Mouse (Mus musculus) ES-E14 (cell line): ENCODE results near the gene Csrnp1.

ENCODE experiments used
- CHD2 ChIP-seq: IDR thresholded peaks from 2 replicates; pipeline ENCODE4 v1.6.1; 2014; ENCODE audit warnings: mild to moderate bottlenecking, low read depth, low read length, inconsistent platforms
- HCFC1 ChIP-seq: IDR thresholded peaks from 2 replicates; pipeline ENCODE4 v1.6.1; 2012; ENCODE audit warnings: low read length, inconsistent platforms, borderline replicate concordance; ENCODE audit not compliant: insufficient read depth
- ZC3H11A ChIP-seq: IDR thresholded peaks from 2 replicates; pipeline ENCODE4 v1.6.1; 2012; ENCODE audit warnings: low read depth, mild to moderate bottlenecking, inconsistent platforms, low read length, borderline replicate concordance
- ZNF384 ChIP-seq: IDR thresholded peaks from 2 replicates; pipeline ENCODE4 v1.6.1; 2012; ENCODE audit warnings: low read depth, low read length, inconsistent platforms

DNA sequence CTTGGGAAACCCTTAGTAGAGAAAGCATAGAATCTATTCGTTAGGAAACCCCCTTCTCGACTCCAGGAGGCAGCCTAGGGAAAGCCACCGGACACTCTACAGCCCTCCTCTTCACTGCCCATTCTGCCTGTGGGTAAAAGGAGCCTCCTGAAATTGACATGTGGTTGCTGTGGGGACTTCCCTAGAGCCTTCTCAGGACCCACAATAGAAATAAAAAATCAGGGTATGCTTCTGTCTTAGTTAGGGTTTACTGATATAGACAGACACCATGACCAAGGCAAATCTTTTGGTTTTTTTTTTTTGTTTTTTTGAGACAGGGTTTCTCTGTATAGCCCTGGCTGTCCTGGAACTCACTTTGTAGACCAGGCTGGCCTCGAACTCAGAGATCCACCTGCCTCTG, 11.6 kb upstream of the Csrnp1 start:
- TF ChIP-seq HCFC1 (no peak), ZC3H11A (no peak), ZNF384 (no peak), CHD2 (no peak)
